Mouse (Mus musculus) gastrocnemius, adult 8-10 months (tissue): ENCODE data around the gene Pigm. TPM values are rescaled to one million over a fixed set of nuclear protein-coding genes. Genes with fewer than 3 reads are reported as not detected.

Source experiments
- DNase-seq, 2 experiments: peaks; one replicate each; pipeline ENCODE4 v3.0.0; 2022; ENCODE audit warnings: low spot score in 2 of 2
- total RNA-seq, 4 experiments: library from RNA; stranded (reverse); gene quantifications; 2 replicates each; pipeline ENCODE4 v1.2.4; 2022

Gene Pigm
- total RNA-seq, 4 experiments from 2014 or later, result 3.2 to 3.4 (median 3.2) TPM

DNA sequence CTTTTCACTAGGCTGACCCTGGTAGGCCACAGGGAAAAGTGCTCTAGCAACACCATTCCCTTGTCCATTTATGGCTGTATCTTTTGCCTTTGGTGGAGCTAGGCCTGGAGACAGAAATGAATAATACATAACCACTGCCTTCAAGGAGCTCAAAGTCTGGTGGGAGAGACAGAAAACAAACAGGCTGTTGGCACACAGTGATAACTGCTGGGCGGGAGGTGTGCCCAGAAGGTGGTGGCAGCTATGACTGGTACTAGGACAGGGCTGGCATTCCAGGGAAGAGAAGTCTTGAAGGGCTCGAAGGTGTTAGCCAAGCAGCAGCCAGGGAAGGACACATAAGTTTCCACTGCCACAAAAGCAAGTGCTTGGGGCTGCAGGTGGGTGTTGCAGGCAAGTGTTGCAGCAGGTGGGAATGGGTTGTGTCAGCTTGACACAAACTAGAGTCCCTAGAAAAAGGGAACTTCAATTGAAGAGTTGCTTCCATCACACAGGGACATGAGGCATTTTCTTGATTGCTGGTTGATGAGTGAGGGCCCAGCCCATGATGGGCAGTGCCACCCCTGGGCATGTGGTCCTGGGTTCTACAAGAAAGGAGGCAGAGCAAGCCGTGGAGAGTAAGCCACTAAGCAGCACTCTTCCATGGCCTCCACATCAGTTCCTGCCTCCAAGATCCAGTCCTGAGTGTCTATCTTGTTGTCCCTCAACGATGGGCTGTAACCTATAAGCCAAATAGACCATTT is 37.3 kb downstream of the Pigm start:
- DNase-seq, result no peak

DNA sequence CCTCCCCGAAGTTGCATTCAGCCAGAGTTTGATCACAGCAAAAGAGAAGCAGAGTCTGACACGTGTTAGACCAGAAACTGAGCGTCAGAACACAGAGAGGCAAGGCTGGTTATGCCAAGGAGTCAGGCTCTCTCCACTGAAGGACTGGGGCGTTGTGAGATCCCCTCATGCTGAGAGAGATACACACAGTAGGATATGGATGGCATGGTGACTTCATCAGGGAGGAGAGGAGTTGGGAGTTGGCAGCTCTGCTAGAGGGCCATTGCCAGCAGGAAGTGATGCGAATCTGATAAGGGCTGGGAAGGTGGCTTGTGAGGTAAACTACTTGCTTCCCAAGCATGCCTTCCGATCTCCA is 37.9 kb downstream of the Pigm start:
- DNase-seq, result no peak

DNA sequence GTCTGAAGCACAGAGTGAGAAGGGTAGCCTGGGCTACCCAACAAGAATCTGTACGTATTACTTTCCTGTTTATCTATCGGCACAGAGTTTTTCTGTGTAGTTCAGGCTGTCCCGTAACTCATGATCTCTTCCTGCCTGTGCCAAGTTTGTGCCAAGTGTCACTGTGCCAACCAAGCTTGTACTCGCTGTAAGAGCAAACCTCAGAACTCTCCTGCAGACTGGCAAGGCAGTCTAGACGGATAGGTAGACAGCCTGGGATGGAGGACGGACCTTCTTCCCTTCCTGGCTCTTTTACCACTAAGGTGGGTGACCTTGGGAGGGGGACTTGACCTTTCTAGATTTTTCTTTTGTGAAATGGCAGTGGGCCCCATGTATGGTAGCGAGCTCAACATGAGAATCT is 38.7 kb downstream of the Pigm start:
- no peak for DNase-seq

DNA sequence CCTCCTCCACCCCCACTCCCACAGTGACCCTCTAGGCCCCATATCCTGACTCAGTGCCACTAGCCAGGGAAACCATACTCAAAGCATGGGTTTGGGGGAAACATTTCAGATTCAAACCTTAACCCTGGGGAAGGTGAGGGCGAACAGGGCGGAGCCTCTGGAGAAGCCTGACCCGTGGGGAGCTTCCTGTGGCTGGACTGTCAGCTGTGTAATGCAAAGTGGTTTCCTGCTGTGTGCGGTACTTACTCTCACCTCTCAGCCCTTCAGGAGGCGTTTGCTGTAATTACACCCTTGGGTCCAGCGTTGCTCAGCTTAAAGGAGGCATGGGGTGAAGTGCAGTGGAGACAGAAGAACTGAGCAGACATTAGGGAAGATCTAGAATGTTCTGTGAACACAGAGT is 41.8 kb downstream of the Pigm start:
- DNase-seq, result no peak

DNA sequence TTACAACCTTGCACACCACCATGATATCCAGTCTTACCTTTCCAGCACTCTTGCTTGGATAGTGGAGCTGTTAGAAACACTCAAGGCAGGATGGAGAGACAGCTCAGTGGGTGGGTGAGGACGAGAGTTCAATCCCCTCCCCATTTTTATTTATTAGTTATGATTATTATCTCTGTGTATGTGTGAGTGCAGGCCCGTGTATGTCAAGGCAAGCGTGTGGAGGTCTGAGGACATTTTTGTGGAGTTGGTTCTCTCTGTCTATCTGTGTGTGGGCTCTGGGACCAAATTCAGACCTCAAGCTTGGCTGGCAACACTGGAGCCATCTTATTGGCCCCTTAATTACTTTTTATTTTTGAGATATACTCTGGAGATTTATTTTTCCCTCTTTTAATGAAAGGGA is 42.3 kb downstream of the Pigm start:
- no peak for DNase-seq

DNA sequence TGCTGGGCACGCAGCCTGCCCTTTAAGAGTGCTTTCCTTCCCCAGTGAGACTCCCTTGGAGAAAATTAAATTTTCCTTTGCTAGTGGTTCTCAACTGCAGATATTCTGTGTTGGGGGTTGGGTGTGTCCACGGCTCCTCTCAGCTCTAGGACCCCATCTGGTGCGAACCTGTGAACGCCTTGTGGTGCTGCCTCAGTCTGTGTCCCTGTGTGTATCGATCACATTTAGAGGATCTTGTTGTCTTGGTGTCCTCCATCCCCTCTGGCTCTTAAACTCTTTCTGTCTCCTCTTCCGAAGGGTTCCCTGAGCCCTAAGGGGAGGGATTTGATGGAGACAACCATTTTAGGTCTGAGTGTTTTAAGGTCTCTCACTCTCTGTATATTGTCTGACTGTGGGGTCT is 43.8 kb downstream of the Pigm start:
- no peak for DNase-seq

DNA sequence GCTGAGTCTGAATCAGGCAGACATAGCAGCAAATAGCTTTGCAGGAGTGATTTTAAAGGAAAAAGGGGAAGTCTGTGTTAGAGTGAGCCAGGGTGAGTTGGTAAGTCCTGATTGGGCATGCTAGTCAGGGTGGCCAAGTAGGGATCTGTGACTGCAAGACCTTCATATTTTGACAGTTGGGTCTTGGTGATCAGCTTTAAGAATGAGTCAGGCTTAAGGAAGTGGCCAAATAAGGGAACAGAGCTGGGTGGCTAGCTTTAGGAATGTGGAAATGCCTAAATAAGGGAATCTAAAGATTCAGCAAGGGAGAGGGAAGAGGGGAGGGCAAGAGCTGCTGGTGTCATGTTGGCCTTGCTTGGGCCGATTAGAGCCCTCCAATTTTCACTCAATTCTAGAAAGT is 47.0 kb downstream of the Pigm start:
- no peak for DNase-seq

DNA sequence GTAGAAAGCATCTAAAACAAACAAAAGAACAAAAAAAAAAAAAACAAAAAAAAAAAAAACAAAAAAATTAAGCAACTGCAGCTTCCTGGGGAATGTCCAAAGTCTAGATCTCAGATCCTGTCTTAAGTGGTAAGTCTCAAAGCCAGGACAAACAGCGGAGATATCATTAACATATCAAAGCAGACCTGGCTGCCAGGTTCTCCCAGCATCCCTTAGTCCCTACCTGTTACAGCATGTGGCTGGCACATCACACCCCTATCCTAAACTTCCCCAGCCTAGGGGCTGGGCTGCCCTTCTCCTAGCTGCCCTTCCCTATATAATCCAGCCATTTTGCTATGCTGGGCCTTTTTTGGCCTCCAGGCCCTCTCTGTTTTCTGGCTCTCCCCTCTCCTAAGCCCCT is 50.1 kb downstream of the Pigm start:
- DNase-seq, result no peak

DNA sequence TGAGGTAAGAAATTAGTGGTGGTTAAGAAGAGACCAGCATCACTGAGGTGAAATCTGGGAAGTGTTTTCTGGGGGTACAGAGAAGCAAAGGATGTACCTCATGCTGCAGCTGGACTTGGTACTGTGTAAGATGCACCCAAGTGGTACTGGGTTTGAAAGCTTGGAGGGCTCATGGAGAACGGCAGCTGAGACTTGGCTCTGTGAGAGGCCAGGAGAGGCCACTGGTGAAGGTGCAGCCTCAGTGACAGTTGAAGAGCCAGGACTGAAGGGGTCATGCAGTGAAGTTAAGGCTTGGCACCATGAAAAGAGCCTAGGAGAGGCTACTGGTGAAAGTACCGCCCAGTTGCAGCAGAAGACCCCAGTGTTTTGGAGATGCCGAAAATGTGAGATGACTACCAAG is 51.5 kb downstream of the Pigm start:
- no peak for DNase-seq

DNA sequence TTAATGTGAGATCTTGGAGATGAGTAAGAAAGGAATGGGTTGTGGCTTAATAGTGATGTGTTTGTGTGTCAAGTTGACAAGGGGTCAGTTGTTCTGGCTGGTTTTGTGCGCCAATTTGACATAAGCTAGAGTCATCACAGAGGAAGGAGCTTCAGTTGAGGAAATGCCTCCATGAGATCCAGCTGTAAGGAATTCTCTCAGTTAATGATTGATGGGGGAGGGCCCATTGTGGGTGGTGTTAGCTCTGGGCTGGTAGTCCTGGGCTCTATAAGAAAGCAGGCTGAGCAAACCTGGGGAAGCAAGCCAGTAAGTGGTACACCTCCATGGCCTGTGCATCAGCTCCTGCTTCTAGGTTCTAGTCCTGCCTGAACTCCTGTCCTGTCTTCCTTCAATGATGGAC is 52.3 kb downstream of the Pigm start:
- DNase-seq, result no peak

DNA sequence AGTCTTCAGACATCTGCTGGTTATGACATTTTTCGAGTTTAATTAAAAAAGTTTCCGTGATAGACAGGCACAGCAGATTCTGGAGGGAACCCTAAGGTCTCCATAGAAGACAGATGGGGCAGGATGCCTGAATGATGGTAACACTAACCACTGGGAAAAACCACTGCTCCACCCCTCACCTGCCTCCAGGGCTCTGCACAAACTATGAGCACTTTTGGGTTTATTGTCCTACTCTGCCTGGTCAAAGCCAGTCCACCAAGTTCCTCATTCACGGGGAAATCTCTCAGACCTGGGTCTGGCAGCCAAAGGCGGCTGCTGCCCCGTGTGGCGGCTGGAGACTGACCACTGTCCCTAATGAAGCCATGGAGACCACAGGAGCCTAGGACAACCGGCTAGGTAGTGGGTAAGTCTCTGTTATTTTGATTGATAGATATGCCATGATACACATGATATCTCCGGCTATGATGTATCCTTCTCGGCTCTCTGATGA is 54.4 kb downstream of the Pigm start:
- no peak for DNase-seq

DNA sequence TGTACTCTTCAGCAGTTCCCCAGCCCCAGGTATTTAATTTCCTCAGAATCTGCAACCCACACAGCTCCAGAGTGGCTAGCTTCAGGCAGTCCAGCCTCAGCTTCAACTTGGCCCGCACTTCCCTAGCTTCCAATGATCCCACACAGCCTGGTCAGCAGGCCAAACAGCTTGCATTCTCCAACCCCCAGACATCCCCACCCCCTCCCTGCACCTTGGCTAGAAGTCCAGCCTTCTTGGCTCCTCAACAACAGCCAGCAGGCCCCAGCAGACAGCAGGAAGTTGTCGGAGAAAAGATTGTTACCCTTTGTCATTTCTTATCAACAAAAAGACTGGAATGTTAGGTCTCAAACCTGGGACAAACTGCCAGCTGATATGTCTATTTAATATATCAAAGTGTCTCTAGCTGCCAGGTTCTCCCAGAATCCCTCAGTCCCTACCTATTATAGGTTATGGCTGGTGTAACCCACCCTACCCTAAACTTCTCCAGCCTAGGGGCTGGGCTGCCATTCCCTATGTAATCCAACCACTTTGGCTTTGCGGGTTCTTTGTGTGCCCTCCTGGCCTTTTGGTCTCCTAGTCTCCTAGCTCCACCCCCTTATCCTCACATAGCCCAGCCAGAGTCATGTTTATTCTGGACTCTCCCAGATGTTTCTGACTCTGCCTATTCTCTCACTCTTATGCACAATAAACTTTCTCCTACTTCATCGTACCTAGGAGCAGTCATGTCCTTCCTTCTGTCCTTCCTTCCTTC is 55.7 kb downstream of the Pigm start:
- peak; percentile 13 to 44 for DNase-seq

DNA sequence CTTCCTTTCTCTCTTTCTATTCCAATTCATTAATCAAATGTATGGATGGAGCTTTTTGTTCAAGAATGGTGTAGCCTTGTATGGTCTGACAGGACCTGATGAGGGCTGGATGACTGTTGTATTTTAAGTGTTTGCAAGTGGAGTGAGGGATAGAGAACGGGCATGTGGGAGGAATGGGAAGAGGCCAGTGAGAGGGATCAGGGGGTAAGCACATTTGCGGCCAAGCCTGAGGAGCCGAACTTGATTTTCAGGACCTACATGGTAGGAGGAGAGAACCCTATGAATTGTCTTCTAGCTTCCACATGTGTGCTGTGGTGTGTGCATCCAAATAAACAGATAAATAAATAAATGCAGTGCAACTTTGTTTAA is 56.2 kb downstream of the Pigm start:
- DNase-seq, result no peak

DNA sequence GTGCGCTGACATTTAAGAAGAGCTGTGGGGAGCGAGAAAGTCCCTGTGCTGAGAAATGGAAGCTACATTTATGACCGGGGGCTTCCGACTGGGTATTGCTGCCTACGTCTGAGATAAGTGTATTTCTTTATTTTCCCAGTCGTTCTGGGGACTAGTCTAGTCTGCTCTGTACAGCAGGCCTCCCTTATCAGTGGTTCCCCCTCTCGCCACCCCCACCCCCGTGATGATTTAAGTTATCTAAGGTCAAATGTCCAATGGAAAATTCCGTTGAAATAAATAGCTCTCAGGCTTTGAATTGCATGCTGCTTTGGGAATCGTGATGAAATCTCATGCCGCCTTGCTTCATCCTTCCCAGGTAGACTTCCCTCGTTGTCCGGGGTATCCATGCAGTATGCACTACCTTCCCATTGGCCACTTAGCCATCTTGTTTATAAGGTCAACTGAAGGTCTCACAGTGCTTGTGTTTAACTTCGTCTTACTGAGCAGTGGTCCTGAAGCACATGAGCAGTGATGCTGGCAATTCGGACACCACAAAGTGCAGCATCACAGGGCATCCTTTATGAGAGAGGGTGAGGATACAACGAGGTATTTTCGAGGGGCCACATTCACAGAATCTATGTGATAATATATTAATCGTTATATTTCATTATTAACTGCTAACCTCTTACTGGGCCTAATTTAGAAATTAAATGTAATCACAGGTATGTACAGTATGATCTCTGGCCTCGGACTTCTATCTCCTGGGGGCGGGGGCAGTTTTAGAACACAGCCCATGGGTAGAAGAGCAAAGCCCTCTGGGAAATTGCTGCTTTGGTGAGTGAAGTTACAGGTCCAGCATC is 56.9 kb downstream of the Pigm start:
- DNase-seq, result no peak

Other genes with a start within 250 kb of the Pigm start
- gene Pex19, start 249.8 kb upstream of the Pigm start, total RNA-seq, result 10 to 100 TPM; 74.5 to 83.0 (median 76.6) TPM
- 100 to 1,000 TPM; 197 to 219 (median 208) TPM for gene Dcaf8, start 228.5 kb upstream of the Pigm start, total RNA-seq
- 10 to 100 TPM; 15.6 to 23.8 (median 20.3) TPM for gene Pea15a, start 169.7 kb upstream of the Pigm start, total RNA-seq
- gene Casq1, start 156.7 kb upstream of the Pigm start, total RNA-seq, result 1,000 to 10,000 TPM; 2,216 to 3,193 (median 3,049) TPM
- under 1 TPM; 0.11 to 0.44 (median 0.27) TPM for gene Atp1a4, start 118.1 kb upstream of the Pigm start, total RNA-seq
- gene Igsf8, start 114.9 kb upstream of the Pigm start, total RNA-seq, result 10 to 100 TPM in 1 of 4 experiments, 1 to 10 TPM in 3; 7.3 to 10.5 (median 7.7) TPM
- 100 to 1,000 TPM; 819 to 944 (median 894) TPM for gene Atp1a2, start 78.5 kb upstream of the Pigm start, total RNA-seq
- gene Kcnj9, start 47.2 kb upstream of the Pigm start, total RNA-seq, result not detected
- under 1 TPM in 2 of 4 experiments, not detected in 2; 0.04 to 0.05 TPM for gene Kcnj10, start 35.3 kb upstream of the Pigm start, total RNA-seq
- not detected for gene Slamf9, start 98.8 kb downstream of the Pigm start, total RNA-seq
- gene Igsf9, start 105.2 kb downstream of the Pigm start, total RNA-seq, result under 1 TPM in 1 of 4 experiments, not detected in 3; 0.20 TPM
- gene Tagln2, start 123.5 kb downstream of the Pigm start, total RNA-seq, result 10 to 100 TPM in 3 of 4 experiments, 1 to 10 TPM in 1; 9.0 to 14.8 (median 10.9) TPM
- not detected for gene Cfap45, start 144.3 kb downstream of the Pigm start, total RNA-seq
- gene Vsig8, start 179.4 kb downstream of the Pigm start, total RNA-seq, result not detected
- gene Slamf8, start 214.0 kb downstream of the Pigm start, total RNA-seq, result not detected
- gene Fcrl6, start 226.0 kb downstream of the Pigm start, total RNA-seq, result not detected